Mouse (Mus musculus): ENCODE data around the gene Sdr42e1. TPM values are rescaled to one million over a fixed set of nuclear protein-coding genes. Genes with fewer than 3 reads are reported as not detected.

The Sdr42e1 gene
- total and polyA plus RNA-seq, 3 experiments, result 2.3 to 4.1 (median 3.1) TPM

- no peak overlapping the region for H3K9ac ChIP-seq (ENCODE audit: insufficient read depth, low read depth)
- H3K4me2 ChIP-seq (ENCODE audit: insufficient read depth, low read depth, poor library complexity, severe bottlenecking), result no peak overlapping the region
- H3K27ac ChIP-seq (ENCODE audit: insufficient read depth, low read depth), result no peak overlapping the region
- in situ Hi-C loops (cut with MboI; ENCODE audit: low pct_ligation_motif_present, low pct_unique_long_range_greater_than_20kb, low sequenced_read_pairs) (loop anchor here (25.0 kb wide), 1 partner anchor 230 kb away; no protein-coding TSS in a partner anchor), dilution Hi-C loops (cut with MboI; ENCODE audit: extremely low pct_ligation_motif_present, extremely low pct_unique_long_range_greater_than_20kb, low sequenced_read_pairs) (no loop called here)
- no peak overlapping the region for H3K4me3 ChIP-seq (replicated peaks in 1 of 3; ENCODE audit: low read depth in 2 of 3, low read length in 2 of 3, poor library complexity in 1 of 3)
- TF ChIP-seq GABPA (IDR thresholded peaks at IDR 0.05; ENCODE audit: insufficient replicate concordance, low read depth, low read length) (no peak), KAT2A (IDR thresholded peaks at IDR 0.05; ENCODE audit: insufficient replicate concordance, low read length) (no peak), MAFK (IDR thresholded peaks at IDR 0.05; ENCODE audit: insufficient replicate concordance, low read length) (peak; percentile 62; the same call in 1 of the 2 replicates)
- no peak for DNase-seq (ENCODE audit: extremely low read depth)
- no peaks in the 10 kb centered on the region for H3K4me1 ChIP-seq (ENCODE audit: control insufficient read depth in 1 of 2, insufficient read depth in 2 of 2)
- H3K9me3 ChIP-seq (replicated peaks; ENCODE audit: low read length), result peaks cover 19% of the 10 kb centered on the region
- peaks cover 68 to 94% of the 10 kb centered on the region in 2 experiments for H3K36me3 ChIP-seq (replicated peaks in 1 of 2; ENCODE audit: control insufficient read depth in 1 of 2, insufficient read depth in 1 of 2, low read length in 1 of 2)
- H3K79me2 ChIP-seq (replicated peaks; ENCODE audit: control insufficient read depth, extremely low read depth, insufficient read depth, poor library complexity, severe bottlenecking), result no peaks in the 10 kb centered on the region
- H3K27me3 ChIP-seq (replicated peaks), result no peaks in the 10 kb centered on the region
These were observed 41.0 kb downstream of the Sdr42e1 start for GRCm38 (mm10) chr8:117632532-117632931.

- Histone ChIP-seq H3K4me2 (ENCODE audit: insufficient read depth, low read depth, poor library complexity, severe bottlenecking) (no peak overlapping the region), H3K9me3 (replicated peaks; ENCODE audit: low read length) (no peaks in the 10 kb centered on the region), H3K79me2 (replicated peaks; ENCODE audit: control insufficient read depth, extremely low read depth, insufficient read depth, poor library complexity, severe bottlenecking) (no peaks in the 10 kb centered on the region), H3K27ac (ENCODE audit: insufficient read depth, low read depth) (no peak overlapping the region), H3K9ac (ENCODE audit: insufficient read depth, low read depth) (no peak overlapping the region), H3K27me3 (replicated peaks) (no peaks in the 10 kb centered on the region), H3K4me1 (ENCODE audit: control insufficient read depth in 1 of 2, insufficient read depth in 2 of 2) (no peaks in the 10 kb centered on the region), H3K4me3 (replicated peaks in 1 of 3; ENCODE audit: low read depth in 2 of 3, low read length in 2 of 3, poor library complexity in 1 of 3) (no peak overlapping the region), H3K36me3 (replicated peaks in 1 of 2; ENCODE audit: control insufficient read depth in 1 of 2, insufficient read depth in 1 of 2, low read length in 1 of 2) (peaks cover 54 to 92% of the 10 kb centered on the region in 2 experiments)
- TF ChIP-seq BHLHE40 (IDR thresholded peaks at IDR 0.05; ENCODE audit: low read depth, low read length) (no peak), SMC3 (IDR thresholded peaks at IDR 0.05; ENCODE audit: low read depth, low read length) (no peak), GABPA (IDR thresholded peaks at IDR 0.05; ENCODE audit: insufficient replicate concordance, low read depth, low read length) (no peak), KAT2A (IDR thresholded peaks at IDR 0.05; ENCODE audit: insufficient replicate concordance, low read length) (no peak)
- no peak for DNase-seq (ENCODE audit: extremely low read depth)
- in situ Hi-C loops (cut with MboI; ENCODE audit: low pct_ligation_motif_present, low pct_unique_long_range_greater_than_20kb, low sequenced_read_pairs), result loop anchor here (25.0 kb wide), 1 partner anchor 235 kb away; no protein-coding TSS in a partner anchor
- dilution Hi-C loops (cut with MboI; ENCODE audit: extremely low pct_ligation_motif_present, extremely low pct_unique_long_range_greater_than_20kb, low sequenced_read_pairs), result no loop called here
These were observed 46.4 kb downstream of the Sdr42e1 start for GRCm38 (mm10) chr8:117627096-117627495.

- TF ChIP-seq SMC3 (IDR thresholded peaks at IDR 0.05; ENCODE audit: low read depth, low read length) (peak; percentile 27), RAD21 (IDR thresholded peaks at IDR 0.05; ENCODE audit: low read depth, low read length) (peak; percentile 40), CTCF (conservative IDR thresholded peaks at IDR 0.05 in 1 of 2, IDR thresholded peaks at IDR 0.05 in 1 of 2; ENCODE audit: low read depth in 2 of 2, low read length in 2 of 2) (peak; percentile 69 to 90), ELF1 (IDR thresholded peaks at IDR 0.05; ENCODE audit: low read depth, low read length) (no peak)
- H3K9me3 ChIP-seq (replicated peaks; ENCODE audit: low read length), result peaks cover 6% of the 10 kb centered on the region
- in situ Hi-C loops (cut with MboI; ENCODE audit: low pct_ligation_motif_present, low pct_unique_long_range_greater_than_20kb, low sequenced_read_pairs) (loop anchor here (25.0 kb wide), 1 partner anchor 236 kb away; no protein-coding TSS in a partner anchor), dilution Hi-C loops (cut with MboI; ENCODE audit: extremely low pct_ligation_motif_present, extremely low pct_unique_long_range_greater_than_20kb, low sequenced_read_pairs) (no loop called here)
- H3K79me2 ChIP-seq (replicated peaks; ENCODE audit: control insufficient read depth, extremely low read depth, insufficient read depth, poor library complexity, severe bottlenecking), result no peaks in the 10 kb centered on the region
- no peak overlapping the region for H3K4me2 ChIP-seq (ENCODE audit: insufficient read depth, low read depth, poor library complexity, severe bottlenecking)
- no peak overlapping the region for H3K9ac ChIP-seq (ENCODE audit: insufficient read depth, low read depth)
- H3K27ac ChIP-seq (ENCODE audit: insufficient read depth, low read depth), result no peak overlapping the region
- no peak overlapping the region for H3K4me3 ChIP-seq (replicated peaks in 1 of 3; ENCODE audit: low read depth in 2 of 3, low read length in 2 of 3, poor library complexity in 1 of 3)
- H3K4me1 ChIP-seq (ENCODE audit: control insufficient read depth in 1 of 2, insufficient read depth in 2 of 2), result no peaks in the 10 kb centered on the region
- peaks cover 54 to 92% of the 10 kb centered on the region in 2 experiments for H3K36me3 ChIP-seq (replicated peaks in 1 of 2; ENCODE audit: control insufficient read depth in 1 of 2, insufficient read depth in 1 of 2, low read length in 1 of 2)
- DNase-seq (ENCODE audit: extremely low read depth), result peak; percentile 72
- H3K27me3 ChIP-seq (replicated peaks), result no peaks in the 10 kb centered on the region
These were observed 47.2 kb downstream of the Sdr42e1 start for GRCm38 (mm10) chr8:117626040-117626838.

All from CH12.LX (cell line).